Mouse (Mus musculus) midbrain, embryonic 12.5 days (tissue): ENCODE data around the gene Ggnbp2. TPM values are rescaled to one million over a fixed set of nuclear protein-coding genes. Genes with fewer than 3 reads are reported as not detected.
"Not testable (repeated sequence)": the region's sequence is repeated elsewhere in the genome, so short reads cannot be mapped to it uniquely, and the experiment has no call there.

Experiments used
- ATAC-seq: fragments of 200-750 bp; cut with Nextera tagmentation; 2 replicates; pipeline ENCODE4 v1.8.0; 2017; ENCODE audit warnings: low read depth, moderate TSS enrichment, moderate library complexity; ENCODE audit not compliant: low FRiP score
- H3K27ac ChIP-seq: fragments of 300-500 bp; sonication (generic); replicated peaks from 2 replicates; pipeline ENCODE4 v1.5.1; 2016; ENCODE audit warnings: mild to moderate bottlenecking
- H3K27me3 ChIP-seq: fragments of 300-500 bp; sonication (generic); 2 replicates; pipeline ENCODE4 v1.6.1; 2016; ENCODE audit warnings: mild to moderate bottlenecking
- H3K36me3 ChIP-seq: fragments of 300-500 bp; sonication (generic); 2 replicates; pipeline ENCODE4 v1.6.1; 2016
- H3K4me1 ChIP-seq: fragments of 300-500 bp; sonication (generic); 2 replicates; pipeline ENCODE4 v1.6.1; 2016
- H3K4me2 ChIP-seq: fragments of 300-500 bp; sonication (generic); replicated peaks from 2 replicates; pipeline ENCODE4 v1.6.1; 2016; ENCODE audit warnings: mild to moderate bottlenecking, moderate library complexity
- H3K4me3 ChIP-seq: fragments of 300-500 bp; sonication (generic); 2 replicates; pipeline ENCODE4 v1.5.1; 2016; ENCODE audit warnings: mild to moderate bottlenecking
- H3K9ac ChIP-seq: fragments of 300-500 bp; sonication (generic); replicated peaks from 2 replicates; pipeline ENCODE4 v1.6.1; 2016; ENCODE audit warnings: mild to moderate bottlenecking, moderate library complexity
- H3K9me3 ChIP-seq: fragments of 300-500 bp; sonication (generic); 2 replicates; pipeline ENCODE4 v1.6.1; 2016; ENCODE audit warnings: mild to moderate bottlenecking
- WGBS: fragments of 180-500 bp; shearing (Covaris S2); methylation state at CpG from one replicate; pipeline ENCODE4 v1.1.7; 2016; 5-methylcytosine and 5-hydroxymethylcytosine counted together
- polyA plus RNA-seq: library from polyadenylated mRNA; unstranded; fragments of >200 nt; fragmentation: Nextera tagmentation; extraction: Ambion mirVana; gene quantifications from 2 replicates; pipeline ENCODE4 v1.2.1, GENCODE M21; 2016

Gene Ggnbp2
- polyA plus RNA-seq, 1 experiment from 2014 or later: 79.1 TPM

- 26% methylated on average over 6 of the region's 7 CpGs for WGBS
- Histone ChIP-seq H3K4me3 (peak overlapping the region; percentile 92), H3K4me2 (peak overlapping the region; percentile 85), H3K9me3 (no peaks in the 10 kb centered on the region), H3K36me3 (peaks cover 15% of the 10 kb centered on the region), H3K27ac (peak overlapping the region; percentile 75; the same call in 1 of the 2 replicates), H3K4me1 (peaks cover 17% of the 10 kb centered on the region), H3K9ac (peak overlapping the region; percentile 75), H3K27me3 (no peaks in the 10 kb centered on the region)
- no peak; the same call in 1 of the 2 replicates for ATAC-seq
Observed at GRCm38 (mm10) chr11:84879007-84879771, 8.6 kb upstream of the Ggnbp2 start.

DNA sequence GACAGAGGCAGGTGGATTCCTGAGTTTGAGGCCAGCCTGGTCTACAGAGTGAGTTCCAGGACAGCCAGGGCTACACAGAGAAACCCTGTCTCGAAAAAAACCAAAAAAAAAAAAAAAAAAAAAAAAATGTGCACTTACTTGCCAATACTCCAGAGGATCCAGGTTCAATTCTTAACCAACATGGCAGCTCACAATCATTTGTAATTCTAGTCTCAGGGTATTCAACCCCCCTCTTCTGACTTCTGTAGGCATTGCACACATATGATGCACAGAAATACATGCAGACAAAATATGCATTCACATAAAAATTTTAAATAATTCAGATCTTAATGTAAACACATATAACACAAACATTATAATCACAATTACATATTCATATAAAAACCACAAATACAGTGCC lies 5.4 kb upstream of the Ggnbp2 start:
- H3K9ac ChIP-seq, H3K4me3 ChIP-seq, H3K36me3 ChIP-seq, H3K4me2 ChIP-seq, ATAC-seq, H3K9me3 ChIP-seq, H3K27ac ChIP-seq, H3K27me3 ChIP-seq: not testable (repeated sequence)
- WGBS: 83% methylated on average over 1 of the region's 1 CpGs
- peaks cover 16% of the 10 kb centered on the region for H3K4me1 ChIP-seq

GRCm38 (mm10) chr11:84873042-84873833 lies 2.6 kb upstream of the Ggnbp2 start:
- H3K9me3 ChIP-seq: no peaks in the 10 kb centered on the region
- H3K9ac ChIP-seq: no peak overlapping the region
- no peak overlapping the region for H3K4me2 ChIP-seq
- H3K27ac ChIP-seq: no peak overlapping the region
- 78% methylated on average over 1 of the region's 1 CpGs for WGBS
- ATAC-seq: no peak
- peaks cover 8% of the 10 kb centered on the region for H3K4me1 ChIP-seq
- H3K27me3 ChIP-seq: no peaks in the 10 kb centered on the region
- 0 out of 2 replicates have a peak, but pooled peaks cover 5% of the 10 kb centered on the region for H3K36me3 ChIP-seq
- H3K4me3 ChIP-seq: no peak overlapping the region

- Histone ChIP-seq H3K27ac (peak overlapping the region; percentile 96), H3K9ac (peak overlapping the region; percentile 91; the same call in 1 of the 2 replicates), H3K9me3 (no peaks in the 10 kb centered on the region), H3K4me1 (peaks cover 15% of the 10 kb centered on the region), H3K36me3 (no peaks in the 10 kb centered on the region), H3K4me3 (peak overlapping the region; percentile 85), H3K27me3 (no peaks in the 10 kb centered on the region), H3K4me2 (peak overlapping the region; percentile 80)
- WGBS: 79% methylated on average over 4 of the region's 4 CpGs
- no peak for ATAC-seq
Observed at GRCm38 (mm10) chr11:84871548-84872069, 992 bp upstream of the Ggnbp2 start.

- Histone ChIP-seq H3K4me2 (peak overlapping the region; percentile 80), H3K9ac (peak overlapping the region; percentile 91), H3K27ac (peak overlapping the region; percentile 96), H3K9me3 (no peaks in the 10 kb centered on the region), H3K4me1 (peaks cover 15% of the 10 kb centered on the region), H3K4me3 (peak overlapping the region; percentile 85), H3K27me3 (no peaks in the 10 kb centered on the region), H3K36me3 (no peaks in the 10 kb centered on the region)
- peak; percentile 39 for ATAC-seq
- WGBS: under 1% methylated on average over 10 of the region's 10 CpGs
Observed at GRCm38 (mm10) chr11:84871046-84871445, 429 bp upstream of the Ggnbp2 start.

DNA sequence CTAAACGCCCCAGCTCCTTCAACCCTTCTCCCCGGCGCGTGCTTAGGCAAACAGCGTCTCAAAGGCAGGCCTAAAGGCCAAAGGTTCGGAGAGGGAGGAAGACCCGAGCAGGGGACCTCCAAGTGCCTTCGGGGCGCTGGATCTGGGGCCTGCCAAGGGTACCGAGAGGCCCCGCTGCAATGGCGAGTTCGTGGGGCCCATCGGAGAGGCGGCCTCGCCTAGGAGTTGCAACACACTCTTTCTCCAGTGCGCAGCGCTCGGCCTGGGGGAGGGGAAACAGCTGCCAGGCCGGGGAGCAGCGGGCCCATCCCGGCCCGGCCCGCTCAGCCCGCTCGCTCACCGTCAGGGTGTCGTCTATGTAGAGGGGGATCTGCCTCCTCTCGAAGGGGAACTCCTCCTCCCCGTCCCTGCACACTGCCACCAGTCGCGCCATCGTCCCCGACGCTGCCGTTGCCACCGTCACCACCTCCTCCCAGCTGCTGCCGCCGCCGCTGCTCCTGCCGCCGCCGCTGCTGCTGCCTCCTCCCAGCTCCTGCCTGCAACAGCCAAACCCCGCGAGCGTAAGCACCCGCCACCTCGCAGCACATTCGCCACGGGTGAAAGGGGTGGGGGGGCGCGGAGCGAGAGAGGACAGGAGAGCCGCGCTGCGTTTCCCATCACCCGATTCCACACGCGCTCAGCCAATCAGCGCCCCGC lies 932 bp downstream of the Ggnbp2 start:
- under 1% methylated on average over 51 of the region's 61 CpGs for WGBS
- H3K36me3 ChIP-seq: no peaks in the 10 kb centered on the region
- H3K4me1 ChIP-seq: peaks cover 15% of the 10 kb centered on the region
- ATAC-seq: peak; percentile 84
- H3K27me3 ChIP-seq: no peaks in the 10 kb centered on the region
- H3K4me3 ChIP-seq: peak overlapping the region; percentile 85
- H3K27ac ChIP-seq: peak overlapping the region; percentile 96
- peak overlapping the region; percentile 91 for H3K9ac ChIP-seq
- peak overlapping the region; percentile 80 for H3K4me2 ChIP-seq
- H3K9me3 ChIP-seq: no peaks in the 10 kb centered on the region

GRCm38 (mm10) chr11:84868786-84869259 lies 1.8 kb downstream of the Ggnbp2 start:
- Histone ChIP-seq H3K4me1 (peaks cover 15% of the 10 kb centered on the region), H3K9ac (peak overlapping the region; percentile 91), H3K4me2 (peak overlapping the region; percentile 80), H3K4me3 (peak overlapping the region; percentile 85), H3K27ac (0 out of 2 replicates have a peak overlapping the region, but pooled peaks have one; percentile 96), H3K27me3 (no peaks in the 10 kb centered on the region), H3K9me3 (no peaks in the 10 kb centered on the region), H3K36me3 (0 out of 2 replicates have a peak, but pooled peaks cover 5% of the 10 kb centered on the region)
- 21% methylated on average over 7 of the region's 7 CpGs for WGBS
- ATAC-seq: no peak

- Histone ChIP-seq H3K9ac (no peak overlapping the region), H3K9me3 (no peaks in the 10 kb centered on the region), H3K4me2 (peak overlapping the region; percentile 11; the same call in 1 of the 2 replicates)
Observed at GRCm38 (mm10) chr11:84867586-84867985, 3.0 kb downstream of the Ggnbp2 start.

DNA sequence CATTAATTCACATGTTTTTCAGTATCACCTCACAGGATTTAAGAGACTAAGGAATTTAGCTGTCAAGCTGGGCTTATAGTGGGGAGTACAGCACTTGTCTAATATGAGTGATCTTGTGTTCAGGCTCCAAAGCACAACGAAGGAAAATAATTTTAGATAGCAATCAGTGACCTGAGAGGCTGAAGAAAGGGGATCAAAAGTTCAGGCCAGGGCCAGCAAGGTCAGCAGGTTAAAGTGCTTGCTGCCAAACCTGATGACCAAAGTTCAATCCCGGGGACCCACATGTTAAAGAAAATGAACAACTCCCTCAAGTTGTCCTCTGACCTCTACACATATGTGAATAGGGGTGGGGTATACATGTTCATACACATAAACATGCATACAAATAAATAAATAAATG lies 5.3 kb downstream of the Ggnbp2 start:
- Histone ChIP-seq H3K4me2 (no peak overlapping the region), H3K9me3 (no peaks in the 10 kb centered on the region), H3K27ac (no peak overlapping the region), H3K4me3 (no peak overlapping the region), H3K9ac (no peak overlapping the region), H3K4me1 (peaks cover 13% of the 10 kb centered on the region), H3K27me3 (no peaks in the 10 kb centered on the region), H3K36me3 (peaks cover 10% of the 10 kb centered on the region)
- ATAC-seq: no peak
- WGBS: 80% methylated on average over 2 of the region's 2 CpGs

More at GRCm38 (mm10) chr11:84867586-84867985, 3.0 kb downstream of the Ggnbp2 start:
- H3K27me3 ChIP-seq: no peaks in the 10 kb centered on the region
- H3K4me3 ChIP-seq: no peak overlapping the region
- peaks cover 15% of the 10 kb centered on the region for H3K4me1 ChIP-seq
- ATAC-seq: no peak
- WGBS: 87% methylated on average over 2 of the region's 2 CpGs
- H3K36me3 ChIP-seq: 0 out of 2 replicates have a peak, but pooled peaks cover 5% of the 10 kb centered on the region
- no peak overlapping the region for H3K27ac ChIP-seq

DNA sequence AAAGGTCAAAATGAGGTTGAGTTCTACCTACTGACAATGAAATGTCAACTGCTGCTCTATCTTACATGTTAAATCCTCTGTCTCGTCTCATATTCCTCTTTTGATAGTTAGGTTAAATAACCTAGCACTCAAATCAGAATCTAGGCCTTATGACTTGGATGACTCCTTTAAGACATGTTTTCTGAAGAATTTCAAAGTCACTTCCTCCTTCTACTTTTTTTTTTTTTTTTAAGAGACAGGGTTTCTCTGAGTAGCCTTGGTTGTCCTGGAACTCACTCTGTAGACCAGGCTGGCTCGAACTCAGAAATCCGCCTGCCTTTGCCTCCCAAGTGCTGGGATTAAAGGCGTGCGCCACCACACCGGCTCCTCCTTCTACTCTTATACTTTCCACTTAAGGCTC lies 15.3 kb downstream of the Ggnbp2 start:
- Histone ChIP-seq H3K4me3 (no peak overlapping the region), H3K27ac (no peak overlapping the region), H3K4me1 (no peaks in the 10 kb centered on the region), H3K9ac (no peak overlapping the region), H3K27me3 (no peaks in the 10 kb centered on the region), H3K9me3 (no peaks in the 10 kb centered on the region), H3K4me2 (no peak overlapping the region), H3K36me3 (peaks cover 51% of the 10 kb centered on the region)
- 94% methylated on average over 6 of the region's 6 CpGs for WGBS
- no peak for ATAC-seq

GRCm38 (mm10) chr11:84847475-84848090 lies 23.0 kb downstream of the Ggnbp2 start:
- Histone ChIP-seq H3K4me2 (no peak overlapping the region), H3K9me3 (no peaks in the 10 kb centered on the region), H3K4me3 (no peak overlapping the region), H3K27ac (no peak overlapping the region), H3K27me3 (no peaks in the 10 kb centered on the region), H3K9ac (no peak overlapping the region), H3K36me3 (peaks cover 68% of the 10 kb centered on the region), H3K4me1 (no peaks in the 10 kb centered on the region)
- 88% methylated on average over 7 of the region's 7 CpGs for WGBS
- ATAC-seq: no peak
